Mouse (Mus musculus) heart, embryonic 11.5 days (tissue): ENCODE measurements around the gene Slc39a12. TPM values are rescaled to one million over a fixed set of nuclear protein-coding genes. Genes with fewer than 3 reads are reported as not detected.

ENCODE experiments used
- ATAC-seq: fragments of 200-750 bp; cut with Nextera tagmentation; replicated peaks from 2 replicates; pipeline ENCODE4 v1.8.0; 2017; ENCODE audit warnings: moderate library complexity; ENCODE audit not compliant: insufficient number of reproducible peaks, low FRiP score, low TSS enrichment
- H3K27ac ChIP-seq: fragments of 300-500 bp; sonication (generic); 2 replicates; pipeline ENCODE4 v1.5.1; 2014; ENCODE audit warnings: mild to moderate bottlenecking, low read depth, low read length
- H3K27me3 ChIP-seq: fragments of 300-500 bp; sonication (generic); 2 replicates; pipeline ENCODE4 v1.6.1; 2014; ENCODE audit warnings: mild to moderate bottlenecking, low read length, mixed read lengths; ENCODE audit not compliant: control insufficient read depth, insufficient read depth
- H3K36me3 ChIP-seq: fragments of 300-500 bp; sonication (generic); 2 replicates; pipeline ENCODE4 v1.6.1; 2014; ENCODE audit warnings: mild to moderate bottlenecking, low read length, moderate library complexity, mixed read lengths; ENCODE audit not compliant: control insufficient read depth, insufficient read depth
- H3K4me1 ChIP-seq: fragments of 300-500 bp; sonication (generic); 2 replicates; pipeline ENCODE4 v1.6.1; 2014; ENCODE audit warnings: low read length; ENCODE audit not compliant: control insufficient read depth, insufficient read depth
- H3K4me2 ChIP-seq: fragments of 300-500 bp; sonication (generic); 2 replicates; pipeline ENCODE4 v1.6.1; 2014; ENCODE audit warnings: mild to moderate bottlenecking, moderate library complexity
- H3K4me3 ChIP-seq: fragments of 300-500 bp; sonication (generic); 2 replicates; pipeline ENCODE4 v1.5.1; 2014; ENCODE audit warnings: low read depth, low read length
- H3K9ac ChIP-seq: fragments of 300-500 bp; sonication (generic); 2 replicates; pipeline ENCODE4 v1.6.1; 2014; ENCODE audit warnings: mild to moderate bottlenecking, low read depth, low read length, moderate library complexity
- H3K9me3 ChIP-seq: fragments of 300-500 bp; sonication (generic); replicated peaks from 2 replicates; pipeline ENCODE4 v1.6.1; 2016; ENCODE audit warnings: low read length; ENCODE audit not compliant: control insufficient read depth
- WGBS: fragments of 180-500 bp; shearing (Covaris S2); extraction: QIAGEN DNeasy Blood & Tissue Kit; methylation state at CpG from one replicate; pipeline ENCODE4 v1.1.7; 2014; ENCODE audit not compliant: insufficient replicate concordance; 5-methylcytosine and 5-hydroxymethylcytosine counted together
- polyA plus RNA-seq: library from polyadenylated mRNA; unstranded; fragments of >200 nt; fragmentation: Nextera tagmentation; extraction: Ambion mirVana; gene quantifications from 2 replicates; pipeline ENCODE4 v1.2.1, GENCODE M21; 2014

The Slc39a12 gene
- polyA plus RNA-seq = not detected in 2 replicates

GRCm38 (mm10) chr2:14388162-14388561, at the start of gene Slc39a12:
Slc39a12 (plus strand) TSS chr2:14388316.
- Histone ChIP-seq H3K36me3 (no peaks in the 10 kb centered on the region), H3K9ac (no peak within 1 kb of the TSS), H3K4me2 (no peak within 1 kb of the TSS), H3K4me3 (no peak within 1 kb of the TSS), H3K9me3 (no peaks in the 10 kb centered on the region), H3K4me1 (no peaks in the 10 kb centered on the region), H3K27me3 (no peaks in the 10 kb centered on the region), H3K27ac (no peak within 1 kb of the TSS)
- ATAC-seq = no peak
- 55% methylated on average over 5 of the region's 5 CpGs for WGBS

- H3K4me3 ChIP-seq = no peak overlapping the region
- H3K36me3 ChIP-seq = no peaks in the 10 kb centered on the region
- H3K27me3 ChIP-seq = no peaks in the 10 kb centered on the region
- H3K4me1 ChIP-seq = no peaks in the 10 kb centered on the region
- no peak overlapping the region; the same call in 1 of the 2 replicates for H3K4me2 ChIP-seq
- no peak overlapping the region for H3K9ac ChIP-seq
- H3K9me3 ChIP-seq = no peaks in the 10 kb centered on the region
- ATAC-seq = no peak
- WGBS = 65% methylated on average over 14 of the region's 14 CpGs
- no peak overlapping the region for H3K27ac ChIP-seq
These were observed 46.3 kb upstream of the Slc39a12 start for GRCm38 (mm10) chr2:14341652-14342308.

- Histone ChIP-seq H3K9me3 (no peaks in the 10 kb centered on the region), H3K27ac (no peak overlapping the region), H3K27me3 (no peaks in the 10 kb centered on the region), H3K4me1 (no peaks in the 10 kb centered on the region), H3K9ac (no peak overlapping the region), H3K36me3 (no peaks in the 10 kb centered on the region), H3K4me3 (no peak overlapping the region), H3K4me2 (no peak overlapping the region)
- WGBS = 86% methylated on average over 8 of the region's 8 CpGs
- ATAC-seq = no peak
These were observed 45.7 kb upstream of the Slc39a12 start for GRCm38 (mm10) chr2:14342309-14342839.

- no peaks in the 10 kb centered on the region for H3K4me1 ChIP-seq
- no peaks in the 10 kb centered on the region for H3K27me3 ChIP-seq
- ATAC-seq = no peak
- H3K4me2 ChIP-seq = no peak overlapping the region
- no peak overlapping the region for H3K4me3 ChIP-seq
- H3K36me3 ChIP-seq = no peaks in the 10 kb centered on the region
- no peak overlapping the region for H3K9ac ChIP-seq
- no peaks in the 10 kb centered on the region for H3K9me3 ChIP-seq
- no peak overlapping the region for H3K27ac ChIP-seq
- WGBS = 47% methylated on average over 1 of the region's 1 CpGs
These were observed 740 bp downstream of the Slc39a12 start for GRCm38 (mm10) chr2:14388856-14389255.

- H3K9me3 ChIP-seq = no peaks in the 10 kb centered on the region
- H3K4me3 ChIP-seq = no peak overlapping the region
- no peaks in the 10 kb centered on the region for H3K36me3 ChIP-seq
- H3K27me3 ChIP-seq = no peaks in the 10 kb centered on the region
- H3K4me2 ChIP-seq = no peak overlapping the region
- H3K4me1 ChIP-seq = no peaks in the 10 kb centered on the region
- H3K27ac ChIP-seq = no peak overlapping the region
- ATAC-seq = no peak
- H3K9ac ChIP-seq = no peak overlapping the region
- 94% methylated on average over 1 of the region's 1 CpGs for WGBS
These were observed 2.8 kb downstream of the Slc39a12 start for GRCm38 (mm10) chr2:14390900-14391299.

GRCm38 (mm10) chr2:14403000-14403399, 14.9 kb downstream of the Slc39a12 start:
- Histone ChIP-seq H3K36me3 (no peaks in the 10 kb centered on the region), H3K9me3 (no peaks in the 10 kb centered on the region), H3K27ac (no peak overlapping the region), H3K9ac (no peak overlapping the region), H3K4me3 (no peak overlapping the region), H3K4me2 (no peak overlapping the region), H3K4me1 (no peaks in the 10 kb centered on the region), H3K27me3 (no peaks in the 10 kb centered on the region)
- ATAC-seq = no peak

- H3K27ac ChIP-seq = no peak overlapping the region
- ATAC-seq = no peak
- WGBS = 83% methylated on average over 2 of the region's 2 CpGs
These were observed 40.9 kb downstream of the Slc39a12 start for GRCm38 (mm10) chr2:14428987-14429386.

GRCm38 (mm10) chr2:14447322-14447721, 59.2 kb downstream of the Slc39a12 start:
- H3K4me3 ChIP-seq = no peak overlapping the region
- no peaks in the 10 kb centered on the region for H3K9me3 ChIP-seq
- no peak overlapping the region for H3K4me2 ChIP-seq
- no peak overlapping the region for H3K27ac ChIP-seq
- no peak for ATAC-seq
- H3K4me1 ChIP-seq = no peaks in the 10 kb centered on the region
- WGBS = 60% methylated on average over 1 of the region's 1 CpGs
- no peaks in the 10 kb centered on the region for H3K27me3 ChIP-seq
- H3K36me3 ChIP-seq = no peaks in the 10 kb centered on the region
- H3K9ac ChIP-seq = no peak overlapping the region

More at GRCm38 (mm10) chr2:14428987-14429386, 40.9 kb downstream of the Slc39a12 start:
- no peak overlapping the region for H3K4me3 ChIP-seq
- no peaks in the 10 kb centered on the region for H3K4me1 ChIP-seq
- H3K9ac ChIP-seq = no peak overlapping the region
- H3K9me3 ChIP-seq = no peaks in the 10 kb centered on the region
- H3K36me3 ChIP-seq = no peaks in the 10 kb centered on the region
- no peaks in the 10 kb centered on the region for H3K27me3 ChIP-seq
- no peak overlapping the region for H3K4me2 ChIP-seq

GRCm38 (mm10) chr2:14450866-14451265, 62.8 kb downstream of the Slc39a12 start:
- Histone ChIP-seq H3K9me3 (no peaks in the 10 kb centered on the region), H3K27me3 (no peaks in the 10 kb centered on the region), H3K36me3 (no peaks in the 10 kb centered on the region), H3K4me3 (no peak overlapping the region), H3K9ac (no peak overlapping the region), H3K27ac (no peak overlapping the region), H3K4me1 (no peaks in the 10 kb centered on the region), H3K4me2 (no peak overlapping the region)
- no peak for ATAC-seq
